Mouse (Mus musculus) small intestine, adult 2 months (tissue): ENCODE results near the gene Gpr1.

Source experiments
- CTCF ChIP-seq: fragments of 200-500 bp; IDR thresholded peaks from 2 replicates; pipeline ENCODE4 v1.5.1; 2012; ENCODE audit warnings: low read depth, mild to moderate bottlenecking, control low read depth, inconsistent platforms, low read length, moderate library complexity, mixed read lengths; ENCODE audit not compliant: insufficient replicate concordance, insufficient read length; ENCODE audit errors: extremely low read depth
- POLR2A ChIP-seq: fragments of 200-500 bp; IDR thresholded peaks from 2 replicates; pipeline ENCODE4 v1.6.1; 2012; ENCODE audit warnings: low read depth, mild to moderate bottlenecking, control low read depth, inconsistent platforms, low read length, moderate library complexity

DNA sequence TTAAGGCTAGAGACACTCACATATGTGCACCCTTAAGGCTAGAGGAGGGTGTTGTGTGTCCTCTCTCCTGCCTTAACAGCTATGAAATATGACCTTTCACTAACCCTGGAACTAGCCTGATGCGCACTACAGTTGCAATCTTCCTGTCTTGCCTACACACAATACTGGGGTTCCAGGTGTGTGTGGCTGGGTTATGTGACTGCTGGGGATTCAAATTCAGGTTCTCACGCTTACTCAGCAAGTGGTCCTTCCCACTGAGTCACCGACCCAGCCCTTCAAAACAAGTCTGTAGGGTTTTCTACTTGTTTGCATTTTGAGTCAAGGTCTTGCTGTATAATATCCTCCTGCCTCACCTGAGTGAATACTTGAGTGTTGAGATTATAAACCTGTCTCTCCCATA is 79.8 kb downstream of the Gpr1 start:
- no peak for TF ChIP-seq CTCF
- TF ChIP-seq POLR2A, result no peak
